Mouse (Mus musculus): ENCODE measurements around the gene Aldh16a1.
"Not testable (repeated sequence)": the region's sequence is repeated elsewhere in the genome, so short reads cannot be mapped to it uniquely, and the experiment has no call there.

Aldh16a1 gene

DNA sequence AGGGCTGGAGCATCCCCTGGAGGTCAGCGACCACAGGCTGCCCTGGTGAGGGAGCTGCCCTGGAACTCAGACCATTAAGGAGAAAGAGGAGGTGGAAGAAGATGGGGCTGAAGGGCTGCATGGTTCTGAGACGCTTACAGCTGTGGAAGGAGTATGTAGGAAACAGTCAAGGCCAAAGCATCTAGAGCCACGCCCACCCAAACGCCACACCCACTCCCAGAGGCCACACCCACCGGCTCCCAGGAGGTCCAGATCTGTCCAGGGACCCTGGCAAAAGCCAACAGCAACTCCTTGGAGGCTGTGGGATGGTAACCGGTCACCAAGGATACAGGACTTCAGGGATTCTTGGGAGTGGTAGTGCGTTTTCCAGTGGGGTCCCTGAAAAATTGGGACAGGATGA is 24.2 kb upstream of the Aldh16a1 start:
- no peak for DNase-seq

DNA sequence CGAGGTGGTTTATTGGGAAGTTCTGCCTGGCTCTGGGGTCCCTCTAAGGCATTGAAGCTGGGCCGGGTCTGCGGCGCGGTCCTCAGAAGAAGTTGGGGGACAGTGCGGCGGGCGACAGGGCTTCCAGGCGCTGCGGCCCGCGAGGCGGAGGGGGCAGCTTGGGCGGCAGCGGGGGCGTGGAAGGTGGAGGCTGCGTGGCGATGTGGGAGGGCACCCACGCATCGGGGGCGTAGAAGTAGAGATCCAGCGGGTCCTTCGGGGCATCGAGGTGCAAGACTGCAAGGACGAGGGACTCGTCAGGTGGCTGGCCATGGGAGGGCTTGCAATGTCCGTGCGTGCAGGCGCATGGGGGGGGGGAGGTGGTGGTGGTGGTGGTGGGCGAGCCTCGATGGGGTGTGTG is 22.0 kb upstream of the Aldh16a1 start:
- DNase-seq, result no peak

DNA sequence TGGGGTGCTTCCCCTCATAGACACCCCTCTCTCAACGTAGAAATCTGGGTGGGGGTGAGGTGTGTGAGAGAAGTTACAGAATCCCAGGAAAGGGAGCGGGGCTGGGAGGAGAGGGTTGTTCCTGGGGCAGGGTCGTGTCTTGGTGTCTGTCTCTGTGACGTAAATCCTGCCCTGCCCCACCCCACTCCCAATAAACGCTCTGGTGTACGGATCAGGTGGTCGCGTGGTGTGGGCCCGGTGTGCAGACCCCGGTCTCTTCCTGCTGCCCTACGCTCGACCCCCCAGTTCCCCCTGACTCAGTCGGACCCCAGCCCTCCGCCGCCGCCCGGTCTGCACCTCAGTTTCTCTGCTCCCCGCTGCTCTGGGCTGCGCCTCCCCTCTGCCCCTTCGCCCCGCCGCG is 21.5 kb upstream of the Aldh16a1 start:
- DNase-seq, result no peak

DNA sequence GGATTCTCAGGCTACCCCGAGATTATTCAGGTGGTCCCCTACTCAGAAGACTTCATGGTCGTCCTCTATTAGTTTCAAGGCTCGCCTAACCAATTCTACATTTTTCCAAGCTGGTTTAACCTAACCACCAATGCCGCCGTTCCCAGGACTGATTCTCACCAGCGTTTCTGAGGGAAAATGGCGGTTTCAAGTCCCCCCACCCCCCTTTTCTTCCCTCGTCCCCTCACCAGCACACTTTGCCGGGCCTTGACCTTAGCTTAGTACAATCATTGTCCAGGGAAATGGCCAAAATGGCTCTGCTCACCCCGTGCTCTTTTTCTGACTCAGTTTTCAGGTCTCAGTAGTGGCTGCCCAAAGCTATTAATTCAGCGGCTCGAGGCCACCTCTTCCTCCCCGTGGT is 21.0 kb upstream of the Aldh16a1 start:
- DNase-seq, result no peak

DNA sequence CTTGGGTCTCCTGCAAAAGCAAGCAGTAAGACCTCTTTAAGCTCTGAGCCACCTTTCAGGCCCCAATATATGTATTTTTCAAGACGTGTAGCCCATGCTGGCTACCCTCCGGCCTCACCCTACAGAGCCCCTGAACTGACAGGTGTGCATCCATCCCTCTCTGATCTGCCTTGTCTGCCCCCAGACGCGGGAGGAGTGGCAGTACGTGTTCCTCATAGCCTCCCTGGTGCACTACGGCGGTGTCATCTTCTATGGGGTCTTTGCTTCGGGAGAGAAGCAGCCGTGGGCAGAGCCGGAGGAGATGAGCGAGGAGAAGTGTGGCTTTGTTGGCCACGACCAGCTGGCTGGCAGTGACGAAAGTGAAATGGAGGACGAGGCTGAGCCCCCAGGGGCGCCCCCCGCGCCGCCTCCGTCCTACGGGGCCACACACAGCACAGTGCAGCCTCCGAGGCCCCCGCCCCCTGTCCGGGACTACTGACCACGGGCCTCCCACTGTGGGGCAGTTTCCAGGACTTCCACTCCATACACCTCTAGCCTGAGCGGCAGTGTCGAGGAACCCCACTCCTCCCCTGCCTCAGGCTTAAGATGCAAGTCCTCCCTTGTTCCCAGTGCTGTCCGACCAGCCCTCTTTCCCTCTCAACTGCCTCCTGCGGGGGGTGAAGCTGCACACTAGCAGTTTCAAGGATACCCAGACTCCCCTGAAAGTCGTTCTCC is 20.3 kb upstream of the Aldh16a1 start:
- DNase-seq, result no peak

DNA sequence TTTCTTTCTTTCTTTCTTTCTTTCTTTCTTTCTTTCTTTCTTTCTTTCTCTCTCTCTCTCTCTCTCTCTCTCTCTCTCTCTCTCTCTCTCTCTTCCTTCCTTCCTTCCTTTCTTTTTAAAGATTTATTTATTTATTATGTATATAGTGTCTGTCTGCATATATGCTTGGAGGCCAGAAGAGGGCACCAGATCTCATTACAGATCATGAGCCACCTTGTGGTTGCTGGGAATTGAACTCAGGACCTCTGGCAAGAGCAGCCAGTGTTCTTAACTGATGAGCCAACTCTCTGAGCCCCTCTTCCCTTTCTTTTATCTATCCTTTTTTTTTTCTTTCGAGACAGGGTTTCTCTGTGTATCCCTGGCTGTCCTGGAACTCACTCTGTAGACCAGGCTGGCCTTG is 19.4 kb upstream of the Aldh16a1 start:
- not testable (repeated sequence) for DNase-seq

DNA sequence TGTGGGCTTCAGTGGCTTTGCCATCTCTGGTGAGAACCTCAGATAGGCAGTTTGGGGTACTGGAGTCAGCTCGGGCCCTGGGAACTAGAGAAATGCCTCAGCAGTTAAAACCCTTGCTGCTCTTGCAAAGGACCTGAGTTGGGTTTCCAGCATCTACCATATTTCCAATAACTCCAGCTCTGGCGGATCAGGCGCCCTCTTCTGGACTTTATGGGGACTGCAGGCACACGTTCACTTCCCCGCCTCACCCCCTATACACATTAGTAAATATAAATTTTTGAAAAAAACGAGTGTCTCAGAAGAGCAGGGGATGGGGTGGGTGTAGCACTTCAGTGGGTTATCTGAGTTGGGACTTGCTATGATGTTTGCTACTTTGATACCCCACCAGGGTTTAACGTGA is 18.6 kb upstream of the Aldh16a1 start:
- DNase-seq, result no peak

DNA sequence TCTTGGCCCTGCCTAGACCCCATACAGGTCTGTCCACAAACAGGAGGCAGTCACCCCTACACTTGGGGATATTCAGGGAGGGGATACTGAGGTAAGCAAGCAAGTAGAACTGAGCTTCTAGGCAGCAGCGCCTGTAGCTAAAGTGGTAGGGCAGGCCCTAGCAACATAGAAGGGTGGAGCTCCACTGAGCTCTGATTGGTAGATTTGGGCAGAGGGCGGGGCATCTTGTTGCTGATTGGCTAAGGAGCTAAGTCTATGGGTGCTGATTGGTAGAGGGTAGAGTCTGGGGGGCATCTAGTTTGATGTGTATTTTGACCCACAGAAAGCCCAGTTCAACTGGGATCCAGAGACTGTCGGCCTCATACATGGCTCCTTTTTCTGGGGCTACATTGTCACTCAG is 15.1 kb upstream of the Aldh16a1 start:
- DNase-seq, result peak; percentile 83

DNA sequence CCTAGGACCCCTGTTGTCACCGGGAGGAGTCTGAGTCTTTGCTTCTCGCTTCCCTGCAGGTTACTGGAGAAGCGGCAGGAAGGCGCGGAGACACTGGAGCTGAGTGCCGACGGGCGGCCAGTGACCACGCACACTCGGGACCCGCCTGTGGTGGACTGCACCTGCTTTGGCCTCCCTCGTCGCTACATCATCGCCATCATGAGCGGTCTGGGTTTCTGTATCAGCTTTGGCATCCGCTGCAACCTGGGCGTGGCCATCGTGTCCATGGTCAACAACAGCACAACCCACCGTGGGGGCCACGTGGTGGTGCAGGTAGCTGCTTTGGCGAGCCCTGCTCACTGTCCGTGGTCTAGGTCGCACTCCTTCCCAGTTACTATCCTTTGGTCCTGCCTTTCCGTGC is 14.3 kb upstream of the Aldh16a1 start:
- DNase-seq, result no peak

DNA sequence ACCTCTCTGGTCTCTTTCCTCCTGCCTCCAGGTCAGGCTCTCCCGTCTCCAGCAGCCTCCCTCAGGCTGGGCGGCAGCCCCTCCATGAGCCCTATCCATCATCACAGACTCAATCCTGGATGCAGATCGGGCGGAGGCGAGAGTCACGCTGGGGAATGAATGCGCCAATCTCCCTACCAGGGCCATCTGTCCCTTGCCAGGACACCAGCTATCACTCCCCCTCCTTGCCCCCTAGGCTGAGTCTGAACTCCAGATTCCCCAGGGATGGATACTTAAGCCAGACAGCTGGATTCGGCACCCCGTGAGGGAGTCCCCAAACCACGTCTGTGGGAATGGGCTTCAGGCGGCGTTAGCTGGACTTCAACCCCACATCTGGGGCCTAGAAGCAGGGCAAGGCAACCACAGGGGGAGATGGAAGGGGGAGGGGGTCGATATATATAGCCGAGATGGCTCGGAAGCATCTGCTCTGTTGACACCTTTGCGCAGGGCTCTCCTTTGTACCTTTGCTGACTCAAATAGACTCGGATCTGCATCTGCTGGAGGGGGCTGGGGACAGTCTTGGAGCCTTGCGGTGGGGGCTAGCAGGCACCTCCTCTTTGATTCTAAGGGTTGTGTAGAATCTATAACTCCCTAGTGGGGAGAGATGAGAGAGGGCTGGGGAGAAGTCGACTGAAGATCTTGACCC is 13.5 kb upstream of the Aldh16a1 start:
- peak; percentile 81 for DNase-seq

DNA sequence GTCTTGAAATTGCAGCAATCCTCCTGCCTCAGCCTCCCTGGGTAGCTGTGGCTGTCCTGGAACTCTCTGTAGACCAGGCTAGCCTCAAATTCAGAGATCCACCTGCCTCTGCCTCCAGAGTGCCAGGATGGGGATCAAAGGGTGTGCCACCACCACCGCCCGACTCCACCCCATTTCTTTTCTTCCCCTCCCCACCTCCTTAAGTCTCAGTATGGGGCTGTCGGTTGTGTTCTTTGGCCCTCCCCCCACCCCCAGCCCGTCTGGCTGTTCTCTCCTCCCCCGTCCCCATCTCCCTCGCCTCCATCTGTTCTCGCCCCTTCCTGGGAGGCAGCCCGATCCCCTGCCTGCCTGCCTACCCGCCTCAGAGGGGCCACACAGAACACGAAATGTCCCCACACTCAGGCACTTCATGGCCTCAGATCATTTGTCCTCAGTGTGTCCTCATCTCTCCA is 12.6 kb upstream of the Aldh16a1 start:
- DNase-seq, result peak; percentile 75

DNA sequence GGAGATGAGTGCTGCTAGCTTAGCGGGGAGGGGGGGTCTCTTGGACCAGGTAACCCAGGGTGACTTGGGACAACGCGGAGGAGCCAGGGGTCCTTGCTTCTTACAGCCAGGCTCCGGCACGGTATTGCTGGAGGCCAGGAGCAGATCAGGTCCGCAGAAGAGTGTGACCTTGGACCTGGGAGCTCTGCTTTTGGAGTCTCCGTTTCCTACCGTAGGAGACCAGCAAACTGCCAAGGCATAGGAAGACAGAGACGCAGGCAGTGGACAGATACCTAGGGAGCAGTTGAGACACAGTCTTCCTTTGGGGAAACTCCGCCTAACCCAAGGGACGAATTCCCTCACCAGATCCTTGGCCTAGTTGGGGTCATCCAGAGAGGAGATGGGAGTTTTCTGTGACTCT is 11.3 kb upstream of the Aldh16a1 start:
- DNase-seq, result no peak

DNA sequence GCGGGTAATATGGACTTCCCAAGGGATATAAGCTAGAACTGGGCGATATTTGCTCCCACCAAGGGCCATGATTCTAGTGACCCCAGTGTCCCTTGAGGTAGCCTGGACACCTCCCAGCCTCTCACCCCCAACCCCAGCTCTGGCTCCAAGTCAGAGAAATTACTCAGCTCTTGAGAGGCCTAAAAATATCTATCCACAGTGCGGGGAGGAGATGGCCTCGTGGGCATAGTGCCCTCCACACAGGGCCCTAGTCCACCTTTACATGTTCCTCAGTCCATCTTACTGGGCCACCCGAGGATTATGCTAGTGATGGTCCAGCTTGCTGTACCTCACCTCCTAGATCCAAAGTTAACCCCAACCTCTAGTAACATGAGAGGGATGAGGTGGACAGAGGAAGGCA is 10.4 kb upstream of the Aldh16a1 start:
- no peak for DNase-seq

DNA sequence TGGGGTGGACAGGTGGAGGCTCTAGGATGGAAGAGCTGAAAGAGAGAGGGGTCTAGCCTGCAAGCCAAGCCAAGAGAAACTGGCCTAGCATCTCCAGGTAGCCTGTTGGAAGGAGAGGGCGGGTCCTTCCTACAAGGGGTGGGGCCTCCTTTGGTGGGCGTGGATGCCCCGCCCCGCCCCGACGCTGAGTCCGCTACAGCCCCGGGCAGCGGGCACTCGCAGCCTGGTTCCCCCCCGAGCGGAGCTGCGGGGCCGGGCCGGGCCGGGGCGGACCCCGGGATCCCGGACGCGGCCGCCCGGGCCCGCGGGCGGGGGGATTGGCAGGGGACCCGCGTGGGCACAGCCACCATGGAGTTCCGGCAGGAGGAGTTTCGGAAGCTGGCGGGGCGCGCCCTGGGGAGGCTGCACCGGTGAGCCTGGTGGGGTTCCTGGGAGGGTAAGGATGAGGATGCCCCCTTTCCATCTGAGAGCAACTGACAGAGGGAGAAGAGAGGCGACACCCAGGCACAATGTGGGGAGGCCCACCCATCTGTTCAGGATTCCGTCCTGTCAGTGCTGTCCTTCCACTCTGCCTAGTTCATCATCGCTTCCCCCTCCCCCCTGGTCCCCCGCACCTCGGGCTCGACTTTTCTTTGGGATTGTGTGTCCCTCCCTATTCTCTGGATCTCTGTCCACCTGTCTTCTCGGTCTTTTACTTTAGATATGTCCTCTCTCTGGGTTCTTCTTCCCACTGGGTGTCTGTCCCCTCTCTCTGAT is 9.5 kb upstream of the Aldh16a1 start, which contains the start of gene Slc17a7:
TSS of gene Slc17a7 (plus strand) at position 215 of the 756 bp plus-strand sequence.
- DNase-seq, result peak; percentile 61

DNA sequence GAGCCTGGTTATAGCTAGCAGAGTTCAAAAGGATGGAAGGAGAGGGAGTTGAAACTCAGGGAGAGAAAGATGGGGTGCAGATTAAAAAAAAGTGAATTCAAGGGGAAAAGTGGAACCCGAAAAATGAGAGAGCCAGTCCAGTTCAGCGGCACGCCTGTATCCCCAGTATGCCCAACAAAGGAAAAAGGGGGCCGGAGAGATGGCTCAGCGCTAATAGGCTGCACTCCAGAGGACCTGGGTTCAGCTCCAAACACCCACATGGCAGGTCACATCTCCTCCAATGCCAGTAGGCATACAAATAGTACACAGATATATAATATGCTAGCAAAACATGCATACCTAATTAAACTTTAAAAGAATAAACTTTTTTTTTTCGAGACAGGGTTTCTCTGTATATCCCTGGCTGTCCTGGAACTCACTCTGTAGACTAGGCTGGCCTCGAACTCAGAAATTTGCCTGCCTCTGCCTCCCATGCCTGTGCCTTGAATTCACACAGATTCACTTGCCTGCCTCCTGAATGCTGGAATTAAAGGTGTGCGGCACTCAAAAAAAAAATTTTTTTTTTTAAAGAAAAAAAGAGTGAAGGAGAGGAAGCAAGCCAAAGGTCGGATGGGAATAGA is 8.7 kb upstream of the Aldh16a1 start:
- DNase-seq, result no peak

DNA sequence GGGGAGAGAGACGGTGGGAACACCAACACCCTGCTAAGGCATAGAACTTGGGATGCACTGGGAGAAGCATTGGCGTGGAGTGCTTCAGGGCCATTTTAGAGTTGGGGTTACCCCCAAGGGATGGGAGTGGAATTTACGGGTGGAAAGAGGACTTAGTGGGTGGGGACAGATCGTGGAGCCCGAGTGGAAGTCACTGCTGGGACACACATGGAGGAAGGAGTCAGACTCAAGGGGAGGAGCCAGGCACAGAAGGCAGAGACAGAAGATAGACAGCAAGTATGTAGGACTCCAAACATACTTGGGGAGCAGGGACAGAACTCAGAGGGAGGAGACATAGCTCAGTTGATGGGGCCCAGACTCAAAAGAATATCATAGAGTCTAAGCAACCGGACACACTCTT is 8.2 kb upstream of the Aldh16a1 start:
- DNase-seq, result peak; percentile 57

DNA sequence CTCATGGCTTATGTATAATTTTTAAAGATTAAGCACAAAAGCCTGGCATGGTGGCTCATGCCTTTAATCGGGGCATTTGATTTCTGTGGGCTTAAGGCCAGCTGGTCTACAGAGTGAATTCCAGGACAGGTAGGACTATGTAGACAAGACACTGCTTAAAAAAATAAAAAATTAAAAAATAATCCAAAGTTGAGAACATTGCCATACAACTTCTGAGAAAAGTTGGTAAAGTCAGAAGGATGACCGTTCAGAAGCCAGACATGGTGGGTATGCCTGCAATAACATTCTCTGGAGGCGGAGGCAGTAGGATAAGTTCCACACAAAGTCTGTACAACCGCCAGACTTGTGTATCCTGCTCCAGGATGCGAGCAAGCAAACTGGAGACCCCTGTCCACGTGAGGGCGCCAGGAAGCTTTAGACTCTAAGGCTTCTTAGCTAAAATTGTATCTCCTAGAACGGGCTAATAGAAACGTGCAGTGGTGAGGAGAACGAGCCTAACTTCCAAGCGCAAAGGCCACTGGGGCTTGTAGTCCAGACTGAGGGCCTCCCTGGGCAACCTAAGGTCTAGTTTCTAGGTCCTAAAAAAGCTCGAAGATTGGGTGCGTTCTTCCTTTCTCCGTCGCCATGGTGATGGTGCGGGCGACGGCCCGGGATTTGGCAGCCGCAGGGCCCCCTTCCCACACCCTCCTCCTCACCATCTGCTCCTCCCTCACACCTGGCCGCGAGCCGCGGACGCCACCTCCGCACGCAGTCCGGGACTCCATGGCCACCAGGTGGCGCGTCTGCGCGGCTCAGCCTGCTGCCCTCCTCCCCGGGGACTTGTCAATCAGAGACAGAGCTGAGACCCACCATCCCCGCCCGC is 7.5 kb upstream of the Aldh16a1 start:
- peak; percentile 95 for DNase-seq

DNA sequence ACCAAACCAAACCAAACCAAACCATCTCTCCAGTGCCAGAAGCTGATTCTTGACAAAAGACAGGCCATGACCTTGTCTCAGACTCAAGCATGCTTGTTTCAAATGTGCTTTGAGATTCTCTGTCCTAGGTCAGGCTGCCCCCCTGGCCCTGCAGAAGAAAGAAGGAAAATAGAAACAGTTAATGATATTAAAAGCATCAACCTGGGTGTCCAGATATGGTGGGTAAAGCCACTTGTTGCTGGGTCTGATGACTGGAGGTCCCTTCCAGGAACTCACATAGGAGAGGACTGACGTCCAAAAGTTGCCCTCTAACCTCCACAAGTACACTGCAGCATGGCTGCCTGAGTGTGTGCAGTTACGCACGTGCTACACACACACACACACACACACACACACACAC is 6.5 kb upstream of the Aldh16a1 start:
- DNase-seq, result no peak

DNA sequence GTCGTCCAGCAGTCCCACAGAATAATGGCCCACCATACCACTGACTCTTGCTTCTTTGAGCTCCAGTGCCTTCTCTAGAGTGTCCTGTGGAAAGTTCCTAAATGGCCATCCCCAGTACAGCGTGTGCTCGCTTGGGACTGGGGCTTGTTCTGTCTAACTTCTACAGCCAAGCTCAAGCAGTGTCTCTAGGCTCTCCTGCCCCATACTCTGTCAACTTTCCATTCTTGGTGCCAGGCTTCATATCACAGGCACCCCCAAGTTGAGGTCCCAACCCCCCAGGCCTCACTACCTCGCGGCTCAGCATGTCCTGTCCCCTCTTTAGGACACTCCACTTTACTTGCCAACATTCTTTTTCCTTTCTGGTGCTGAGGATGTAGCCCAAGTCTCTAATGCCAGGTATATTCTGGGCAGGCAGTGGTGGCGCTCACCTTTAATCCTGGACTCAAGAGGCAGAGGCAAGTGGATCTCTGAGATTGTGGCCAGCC is 6.0 kb upstream of the Aldh16a1 start:
- DNase-seq, result no peak

DNA sequence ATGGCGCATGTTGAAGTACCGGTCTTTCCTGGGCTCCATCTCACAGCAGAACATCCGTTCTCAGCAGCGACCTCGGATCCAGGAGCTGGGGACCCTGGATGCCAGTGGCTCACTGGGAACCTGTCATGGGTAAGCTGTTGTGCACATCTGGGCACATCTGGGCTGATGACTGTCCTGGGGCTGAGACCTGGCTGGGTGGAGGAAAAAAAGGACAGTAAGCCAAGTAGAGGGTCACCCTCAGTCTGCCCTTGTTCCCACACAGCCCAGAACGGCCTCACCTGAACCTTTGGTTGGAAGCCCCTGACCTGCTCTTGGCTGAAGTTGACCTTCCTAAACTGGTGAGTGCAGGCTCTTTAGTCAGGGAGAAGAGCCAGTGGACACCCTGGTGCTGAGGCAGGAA is 4.6 kb upstream of the Aldh16a1 start:
- no peak for DNase-seq

DNA sequence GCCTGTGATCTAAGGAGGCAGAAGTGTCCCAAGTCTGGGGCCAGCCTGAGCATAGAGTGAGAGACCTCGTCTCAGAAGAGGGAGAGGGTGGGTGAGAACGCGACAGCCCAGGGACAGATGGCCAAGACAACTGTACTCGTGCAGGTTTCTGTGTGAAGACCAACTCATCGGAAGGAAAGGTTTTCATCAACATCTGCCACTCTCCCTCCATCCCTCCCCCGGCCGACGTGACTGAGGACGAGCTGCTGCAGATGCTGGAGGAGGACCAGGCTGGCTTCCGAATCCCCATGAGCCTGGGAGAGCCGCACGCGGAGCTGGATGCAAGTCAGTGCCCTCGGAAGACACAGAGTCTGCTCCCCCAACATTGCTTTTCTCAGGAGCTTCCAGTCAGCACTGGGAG is 3.1 kb upstream of the Aldh16a1 start:
- DNase-seq, result no peak

DNA sequence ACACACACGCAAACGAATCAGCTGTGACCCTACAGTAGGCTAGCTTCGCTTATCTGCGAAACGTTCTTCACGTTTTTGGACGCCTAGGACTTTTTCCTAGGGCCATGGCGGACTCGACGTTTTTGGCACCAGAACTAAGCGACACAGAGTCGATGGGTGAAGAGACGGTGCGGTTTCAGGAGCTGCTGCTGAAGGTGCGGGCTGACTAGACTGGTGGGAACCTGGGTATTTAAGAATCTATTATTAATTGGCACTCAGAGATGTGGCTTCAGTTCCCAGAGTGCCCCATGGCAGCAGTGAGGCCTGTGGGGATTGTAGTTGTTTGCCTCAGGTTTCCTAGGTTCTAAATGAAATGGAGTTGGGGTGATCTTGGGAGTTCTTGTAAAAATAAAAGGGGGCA is 1.8 kb upstream of the Aldh16a1 start:
- DNase-seq, result no peak
